Mouse (Mus musculus) liver, postnatal 0 days (tissue): ENCODE results near the gene Olfr291.

ENCODE experiments used
- CTCF ChIP-seq: sonication (generic); IDR thresholded peaks from 2 replicates; pipeline ENCODE4 v1.5.1; 2016; ENCODE audit warnings: antibody characterized with exemption, low read depth
- EP300 ChIP-seq: IDR thresholded peaks from 2 replicates; pipeline ENCODE4 v1.6.1; 2016; ENCODE audit warnings: antibody characterized with exemption, low read depth, mild to moderate bottlenecking

DNA sequence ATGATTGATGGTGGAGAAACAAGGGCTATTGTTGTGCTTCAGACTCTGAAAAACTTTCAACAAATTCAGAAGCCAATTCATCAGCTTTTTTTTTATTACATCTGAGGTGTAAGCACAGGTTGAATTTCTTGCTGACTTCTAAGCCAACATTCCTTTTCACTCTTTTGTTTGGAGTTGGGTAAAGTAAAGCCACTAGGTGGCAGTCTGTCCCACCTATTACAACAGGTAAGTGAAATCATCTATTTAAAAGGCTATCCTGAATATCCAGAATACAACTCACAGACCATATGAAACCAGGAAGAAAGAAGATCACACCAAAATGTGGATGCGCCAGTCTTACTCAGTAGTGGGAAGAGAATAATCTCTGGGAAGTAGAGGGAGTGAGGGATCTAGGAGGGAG, 31.2 kb downstream of the Olfr291 start:
- TF ChIP-seq EP300 (no peak), CTCF (no peak)
